Mouse (Mus musculus): Measurements from ENCODE around the gene Apex1. TPM values are rescaled to one million over a fixed set of nuclear protein-coding genes. Genes with fewer than 3 reads are reported as not detected.
"Not testable (repeated sequence)": the region's sequence is repeated elsewhere in the genome, so short reads cannot be mapped to it uniquely, and the experiment has no call there.

Apex1 gene
- polyA plus RNA-seq, 1 experiment from 2014 or later, result 172 TPM

- not testable (repeated sequence) for ATAC-seq (ENCODE audit: low FRiP score, low read depth); H3K4me2 ChIP-seq; H3K27ac ChIP-seq (replicated peaks); H3K4me3 ChIP-seq; H3K27me3 ChIP-seq; H3K9ac ChIP-seq; H3K36me3 ChIP-seq; H3K9me3 ChIP-seq; H3K4me1 ChIP-seq (replicated peaks)
- WGBS, result 85% methylated on average over 6 of the region's 6 CpGs
These were observed 32.0 kb downstream of the Apex1 start for GRCm38 (mm10) chr14:50956724-50957123.

GRCm38 (mm10) chr14:50957146-50957545 is 32.4 kb downstream of the Apex1 start:
- WGBS, result 76% methylated on average over 3 of the region's 3 CpGs
- not testable (repeated sequence) for H3K9me3 ChIP-seq; H3K4me1 ChIP-seq (replicated peaks); H3K36me3 ChIP-seq; H3K27ac ChIP-seq (replicated peaks); H3K4me2 ChIP-seq; H3K9ac ChIP-seq; ATAC-seq (ENCODE audit: low FRiP score, low read depth); H3K4me3 ChIP-seq; H3K27me3 ChIP-seq

GRCm38 (mm10) chr14:50958289-50958995 is 33.7 kb downstream of the Apex1 start:
- not testable (repeated sequence) for H3K27ac ChIP-seq (replicated peaks); H3K36me3 ChIP-seq; ATAC-seq (ENCODE audit: low FRiP score, low read depth); H3K9me3 ChIP-seq; H3K4me2 ChIP-seq; H3K9ac ChIP-seq; H3K4me3 ChIP-seq; H3K27me3 ChIP-seq; H3K4me1 ChIP-seq (replicated peaks)
- WGBS, result 86% methylated on average over 5 of the region's 5 CpGs

GRCm38 (mm10) chr14:50968216-50968980 is 43.6 kb downstream of the Apex1 start:
- no peaks in the 10 kb centered on the region for H3K27me3 ChIP-seq
- H3K4me2 ChIP-seq, result no peak overlapping the region
- H3K9me3 ChIP-seq, result no peaks in the 10 kb centered on the region
- no peak for ATAC-seq (ENCODE audit: low FRiP score, low read depth)
- 73% methylated on average over 5 of the region's 5 CpGs for WGBS
- no peak overlapping the region for H3K27ac ChIP-seq (replicated peaks)
- H3K9ac ChIP-seq, result no peak overlapping the region
- no peak overlapping the region for H3K4me3 ChIP-seq
- no peaks in the 10 kb centered on the region for H3K36me3 ChIP-seq
- H3K4me1 ChIP-seq (replicated peaks), result peaks cover 4% of the 10 kb centered on the region; the same call in 1 of the 2 replicates

- Histone ChIP-seq H3K9me3 (no peaks in the 10 kb centered on the region), H3K36me3 (no peaks in the 10 kb centered on the region), H3K27ac (replicated peaks) (peak overlapping the region; percentile 68; the same call in 1 of the 2 replicates), H3K4me1 (replicated peaks) (peaks cover 4% of the 10 kb centered on the region; the same call in 1 of the 2 replicates), H3K27me3 (no peaks in the 10 kb centered on the region), H3K4me2 (0 out of 2 replicates have a peak overlapping the region, but pooled peaks have one; percentile 32), H3K4me3 (no peak overlapping the region), H3K9ac (no peak overlapping the region)
- 0% methylated on average over 1 of the region's 1 CpGs for WGBS
- peak; percentile 79; the same call in 1 of the 2 replicates for ATAC-seq (ENCODE audit: low FRiP score, low read depth)
These were observed 44.3 kb downstream of the Apex1 start for GRCm38 (mm10) chr14:50969041-50969440.

GRCm38 (mm10) chr14:50969558-50970544 is 45.1 kb downstream of the Apex1 start:
- ATAC-seq (ENCODE audit: low FRiP score, low read depth), result peak; percentile 76
- H3K4me2 ChIP-seq, result peak overlapping the region; percentile 32; the same call in 1 of the 2 replicates
- H3K27me3 ChIP-seq, result no peaks in the 10 kb centered on the region
- WGBS, result 9% methylated on average over 12 of the region's 12 CpGs
- no peak overlapping the region for H3K9ac ChIP-seq
- no peaks in the 10 kb centered on the region for H3K9me3 ChIP-seq
- H3K27ac ChIP-seq (replicated peaks), result peak overlapping the region; percentile 68
- no peaks in the 10 kb centered on the region for H3K36me3 ChIP-seq
- peaks cover 4% of the 10 kb centered on the region; the same call in 1 of the 2 replicates for H3K4me1 ChIP-seq (replicated peaks)
- no peak overlapping the region for H3K4me3 ChIP-seq

GRCm38 (mm10) chr14:50970822-50971221 is 46.1 kb downstream of the Apex1 start:
- Histone ChIP-seq H3K4me3 (no peak overlapping the region), H3K36me3 (no peaks in the 10 kb centered on the region), H3K4me2 (no peak overlapping the region), H3K27me3 (no peaks in the 10 kb centered on the region), H3K4me1 (replicated peaks) (peaks cover 4% of the 10 kb centered on the region; the same call in 1 of the 2 replicates), H3K9ac (no peak overlapping the region), H3K9me3 (no peaks in the 10 kb centered on the region), H3K27ac (replicated peaks) (no peak overlapping the region; the same call in 1 of the 2 replicates)
- ATAC-seq (ENCODE audit: low FRiP score, low read depth), result no peak
- 83% methylated on average over 1 of the region's 1 CpGs for WGBS

- H3K9ac ChIP-seq; H3K27me3 ChIP-seq; H3K27ac ChIP-seq (replicated peaks); H3K9me3 ChIP-seq; ATAC-seq (ENCODE audit: low FRiP score, low read depth); H3K4me1 ChIP-seq (replicated peaks); H3K4me3 ChIP-seq; H3K4me2 ChIP-seq; H3K36me3 ChIP-seq: not testable (repeated sequence)
- 93% methylated on average over 5 of the region's 5 CpGs for WGBS
These were observed 48.3 kb downstream of the Apex1 start for GRCm38 (mm10) chr14:50973054-50973453.

- H3K36me3 ChIP-seq, result no peaks in the 10 kb centered on the region
- ATAC-seq (ENCODE audit: low FRiP score, low read depth), result no peak
- 68% methylated on average over 4 of the region's 4 CpGs for WGBS
These were observed 48.9 kb downstream of the Apex1 start for GRCm38 (mm10) chr14:50973700-50974099.

GRCm38 (mm10) chr14:50975001-50975400 is 50.2 kb downstream of the Apex1 start:
- H3K4me1 ChIP-seq (replicated peaks), result no peaks in the 10 kb centered on the region
- ATAC-seq (ENCODE audit: low FRiP score, low read depth), result no peak
- no peaks in the 10 kb centered on the region for H3K9me3 ChIP-seq
- no peaks in the 10 kb centered on the region for H3K27me3 ChIP-seq
- H3K27ac ChIP-seq (replicated peaks), result no peak overlapping the region
- no peak overlapping the region for H3K9ac ChIP-seq
- H3K36me3 ChIP-seq, result no peaks in the 10 kb centered on the region
- 65% methylated on average over 5 of the region's 5 CpGs for WGBS
- no peak overlapping the region for H3K4me3 ChIP-seq
- no peak overlapping the region for H3K4me2 ChIP-seq

More at GRCm38 (mm10) chr14:50973700-50974099, 48.9 kb downstream of the Apex1 start:
- Histone ChIP-seq H3K27ac (replicated peaks) (no peak overlapping the region), H3K27me3 (no peaks in the 10 kb centered on the region), H3K4me3 (no peak overlapping the region), H3K9me3 (no peaks in the 10 kb centered on the region), H3K9ac (no peak overlapping the region), H3K4me2 (no peak overlapping the region), H3K4me1 (replicated peaks) (peaks cover 4% of the 10 kb centered on the region; the same call in 1 of the 2 replicates)

GRCm38 (mm10) chr14:50976674-50977073 is 51.9 kb downstream of the Apex1 start:
- Histone ChIP-seq H3K27me3 (no peaks in the 10 kb centered on the region), H3K9me3 (no peaks in the 10 kb centered on the region), H3K4me1 (replicated peaks) (no peaks in the 10 kb centered on the region), H3K36me3 (no peaks in the 10 kb centered on the region), H3K4me2 (no peak overlapping the region), H3K27ac (replicated peaks) (no peak overlapping the region), H3K9ac (no peak overlapping the region), H3K4me3 (no peak overlapping the region)
- 16% methylated on average over 9 of the region's 9 CpGs for WGBS
- ATAC-seq (ENCODE audit: low FRiP score, low read depth), result no peak

Measured in hindbrain, embryonic 15.5 days (tissue).